Mouse (Mus musculus) CH12.LX (cell line): ENCODE measurements around the gene Ube2j2. TPM values are rescaled to one million over a fixed set of nuclear protein-coding genes. Genes with fewer than 3 reads are reported as not detected.
A peak's percentile ranks its signal among the peaks of the same experiment; 100 is the strongest.

ENCODE experiments used
- DNase-seq: peaks from one replicate; pipeline ENCODE4 v3.0.0-alpha.2; 2013; ENCODE audit errors: extremely low read depth
- H3K27ac ChIP-seq: 2 replicates; pipeline ENCODE4 v1.5.1; 2012; ENCODE audit warnings: low read depth, mild to moderate bottlenecking, control low read depth, moderate library complexity; ENCODE audit not compliant: insufficient read depth
- H3K27me3 ChIP-seq: replicated peaks from 2 replicates; pipeline ENCODE3; 2012; ENCODE audit warnings: inconsistent platforms
- H3K36me3 ChIP-seq, 2 experiments: replicated peaks in 1 of 2; 2 replicates each; pipeline versions ENCODE3 to v1.6.1; 2012; ENCODE audit warnings: inconsistent platforms in 1 of 2, low read length in 1 of 2, mild to moderate bottlenecking in 1 of 2, mixed read lengths in 1 of 2, moderate library complexity in 1 of 2; ENCODE audit not compliant: control insufficient read depth in 1 of 2, insufficient read depth in 1 of 2
- H3K4me1 ChIP-seq, 2 experiments: 2 replicates each; pipeline ENCODE4 v1.6.1; 2012; ENCODE audit warnings: inconsistent platforms in 1 of 2, moderate library complexity in 1 of 2; ENCODE audit not compliant: insufficient read depth in 2 of 2, control insufficient read depth in 1 of 2
- H3K4me2 ChIP-seq: 2 replicates; pipeline ENCODE4 v1.6.1; 2012; ENCODE audit warnings: low read depth, mild to moderate bottlenecking, control low read depth; ENCODE audit not compliant: poor library complexity, insufficient read depth, severe bottlenecking
- H3K4me3 ChIP-seq, 3 experiments: fragments of 150-350 bp in 1 of 3; sonication (generic) in 1 of 3; replicated peaks in 1 of 3; 2 replicates each; pipeline versions ENCODE3 to v1.5.1; 2011 to 2012; ENCODE audit warnings: low read depth in 2 of 3, low read length in 2 of 3, mild to moderate bottlenecking in 2 of 3, moderate library complexity in 2 of 3, control low read depth in 1 of 3, improper control_type of control experiment in 1 of 3, inconsistent platforms in 1 of 3, mixed read lengths in 1 of 3; ENCODE audit not compliant: poor library complexity in 1 of 3
- H3K79me2 ChIP-seq: replicated peaks from 2 replicates; pipeline ENCODE4 v1.6.1; 2012; ENCODE audit warnings: mild to moderate bottlenecking, moderate library complexity; ENCODE audit not compliant: control insufficient read depth, poor library complexity, insufficient read depth, severe bottlenecking; ENCODE audit errors: extremely low read depth
- H3K9ac ChIP-seq: 2 replicates; pipeline ENCODE4 v1.6.1; 2012; ENCODE audit warnings: low read depth, mild to moderate bottlenecking, control low read depth, moderate library complexity; ENCODE audit not compliant: insufficient read depth
- H3K9me3 ChIP-seq: replicated peaks from 2 replicates; pipeline ENCODE3; 2012; ENCODE audit warnings: low read length, inconsistent platforms, mixed read lengths
- BHLHE40 ChIP-seq: IDR thresholded peaks from 2 replicates; pipeline ENCODE4 v1.6.1; 2011; ENCODE audit warnings: mild to moderate bottlenecking, low read depth, low read length, improper control_type of control experiment
- CHD1 ChIP-seq: IDR thresholded peaks from 2 replicates; pipeline ENCODE4 v1.6.1; 2012; ENCODE audit warnings: low read depth, low read length, improper control_type of control experiment, inconsistent platforms
- CHD2 ChIP-seq: IDR thresholded peaks from 2 replicates; pipeline ENCODE4 v1.6.1; 2011; ENCODE audit warnings: low read length, improper control_type of control experiment
- CTCF ChIP-seq, 2 experiments: IDR thresholded peaks in 1 of 2; conservative IDR thresholded peaks in 1 of 2; 2 replicates each; pipeline ENCODE4 v1.5.1; 2011 to 2012; ENCODE audit warnings: low read depth in 2 of 2, low read length in 2 of 2, improper control_type of control experiment in 1 of 2, inconsistent platforms in 1 of 2, mild to moderate bottlenecking in 1 of 2, moderate library complexity in 1 of 2
- E2F4 ChIP-seq: IDR thresholded peaks from 2 replicates; pipeline ENCODE4 v1.6.1; 2011; ENCODE audit warnings: low read depth, low read length, improper control_type of control experiment; ENCODE audit not compliant: insufficient replicate concordance
- ELF1 ChIP-seq: IDR thresholded peaks from 2 replicates; pipeline ENCODE4 v1.6.1; 2014; ENCODE audit warnings: low read depth, mild to moderate bottlenecking, inconsistent platforms, low read length, improper control_type of control experiment
- EP300 ChIP-seq: IDR thresholded peaks from 2 replicates; pipeline ENCODE4 v1.6.1; 2011; ENCODE audit warnings: low read length, improper control_type of control experiment
- ETS1 ChIP-seq: conservative IDR thresholded peaks from 2 replicates; pipeline ENCODE4 v1.6.1; 2012; ENCODE audit warnings: low read depth, mild to moderate bottlenecking, inconsistent platforms, low read length, improper control_type of control experiment, moderate library complexity
- GABPA ChIP-seq: IDR thresholded peaks from 2 replicates; pipeline ENCODE4 v1.6.1; 2012; ENCODE audit warnings: low read depth, low read length, improper control_type of control experiment, inconsistent platforms; ENCODE audit not compliant: insufficient replicate concordance
- HCFC1 ChIP-seq: IDR thresholded peaks from 2 replicates; pipeline ENCODE4 v1.6.1; 2012; ENCODE audit warnings: low read depth, mild to moderate bottlenecking, inconsistent platforms, low read length, improper control_type of control experiment
- IRF4 ChIP-seq: IDR thresholded peaks from 2 replicates; pipeline ENCODE4 v1.6.1; 2014; ENCODE audit warnings: low read depth, mild to moderate bottlenecking, inconsistent platforms, low read length, improper control_type of control experiment
- JUN ChIP-seq: IDR thresholded peaks from 2 replicates; pipeline ENCODE4 v1.6.1; 2011; ENCODE audit warnings: low read depth, mild to moderate bottlenecking, low read length, improper control_type of control experiment, moderate library complexity; ENCODE audit not compliant: insufficient read depth
- JUND ChIP-seq: conservative IDR thresholded peaks from 2 replicates; pipeline ENCODE4 v1.6.1; 2011; ENCODE audit warnings: low read depth, low read length, improper control_type of control experiment
- KAT2A ChIP-seq: IDR thresholded peaks from 2 replicates; pipeline ENCODE4 v1.6.1; 2012; ENCODE audit warnings: low read length, improper control_type of control experiment, inconsistent platforms; ENCODE audit not compliant: insufficient replicate concordance
- MAFK ChIP-seq: IDR thresholded peaks from 2 replicates; pipeline ENCODE4 v1.6.1; 2011; ENCODE audit warnings: low read length, improper control_type of control experiment; ENCODE audit not compliant: insufficient replicate concordance
- MAX ChIP-seq: IDR thresholded peaks from 2 replicates; pipeline ENCODE4 v1.6.1; 2011; ENCODE audit warnings: low read length, improper control_type of control experiment
- MAZ ChIP-seq: IDR thresholded peaks from 2 replicates; pipeline ENCODE4 v1.6.1; 2012; ENCODE audit warnings: low read depth, mild to moderate bottlenecking, inconsistent platforms, low read length, improper control_type of control experiment, moderate library complexity
- MEF2A ChIP-seq: IDR thresholded peaks from 2 replicates; pipeline ENCODE4 v1.6.1; 2014; ENCODE audit warnings: low read depth, mild to moderate bottlenecking, inconsistent platforms, low read length, improper control_type of control experiment, borderline replicate concordance
- MXI1 ChIP-seq: IDR thresholded peaks from 2 replicates; pipeline ENCODE4 v1.6.1; 2011; ENCODE audit warnings: mild to moderate bottlenecking, low read depth, low read length, improper control_type of control experiment
- MYC ChIP-seq: IDR thresholded peaks from 2 replicates; pipeline ENCODE4 v1.6.1; 2011; ENCODE audit warnings: low read depth, mild to moderate bottlenecking, improper control_type of control experiment, low read length
- NELFE ChIP-seq: IDR thresholded peaks from 2 replicates; pipeline ENCODE4 v1.6.1; 2011; ENCODE audit warnings: low read depth, low read length, improper control_type of control experiment
- NRF1 ChIP-seq: IDR thresholded peaks from 2 replicates; pipeline ENCODE4 v1.6.1; 2014; ENCODE audit warnings: low read depth, mild to moderate bottlenecking, inconsistent platforms, low read length, improper control_type of control experiment, moderate library complexity
- PAX5 ChIP-seq: IDR thresholded peaks from 2 replicates; pipeline ENCODE4 v1.6.1; 2012; ENCODE audit warnings: low read length, inconsistent platforms, mixed read lengths
- POLR2A ChIP-seq: IDR thresholded peaks from 2 replicates; pipeline ENCODE4 v1.6.1; 2011; ENCODE audit warnings: low read depth, mild to moderate bottlenecking, improper control_type of control experiment, low read length
- POLR2AphosphoS2 ChIP-seq: IDR thresholded peaks from 2 replicates; pipeline ENCODE4 v1.6.1; 2011; ENCODE audit warnings: low read depth, low read length, improper control_type of control experiment
- RAD21 ChIP-seq: IDR thresholded peaks from 2 replicates; pipeline ENCODE4 v1.6.1; 2011; ENCODE audit warnings: low read depth, mild to moderate bottlenecking, low read length, improper control_type of control experiment, moderate library complexity
- RCOR1 ChIP-seq: conservative IDR thresholded peaks from 2 replicates; pipeline ENCODE4 v1.6.1; 2012; ENCODE audit warnings: low read depth, mild to moderate bottlenecking, inconsistent platforms, low read length, improper control_type of control experiment
- SIN3A ChIP-seq: IDR thresholded peaks from 2 replicates; pipeline ENCODE4 v1.6.1; 2012; ENCODE audit warnings: low read length, improper control_type of control experiment, inconsistent platforms
- SMC3 ChIP-seq: IDR thresholded peaks from 2 replicates; pipeline ENCODE4 v1.6.1; 2011; ENCODE audit warnings: low read depth, low read length, improper control_type of control experiment
- TBP ChIP-seq: conservative IDR thresholded peaks from 2 replicates; pipeline ENCODE4 v1.6.1; 2011; ENCODE audit warnings: low read depth, low read length, improper control_type of control experiment
- TCF12 ChIP-seq: IDR thresholded peaks from 2 replicates; pipeline ENCODE4 v1.6.1; 2014; ENCODE audit warnings: low read depth, mild to moderate bottlenecking, inconsistent platforms, low read length, improper control_type of control experiment
- UBTF ChIP-seq: IDR thresholded peaks from 2 replicates; pipeline ENCODE4 v1.6.1; 2012; ENCODE audit warnings: low read depth, mild to moderate bottlenecking, inconsistent platforms, low read length, improper control_type of control experiment, moderate library complexity
- USF1 ChIP-seq: IDR thresholded peaks from 2 replicates; pipeline ENCODE4 v1.6.1; 2014; ENCODE audit warnings: low read depth, mild to moderate bottlenecking, inconsistent platforms, low read length, improper control_type of control experiment
- USF2 ChIP-seq: conservative IDR thresholded peaks from 2 replicates; pipeline ENCODE4 v1.6.1; 2011; ENCODE audit warnings: low read depth, low read length, improper control_type of control experiment
- ZC3H11A ChIP-seq: IDR thresholded peaks from 2 replicates; pipeline ENCODE4 v1.6.1; 2012; ENCODE audit warnings: low read depth, mild to moderate bottlenecking, inconsistent platforms, low read length, improper control_type of control experiment
- ZKSCAN1 ChIP-seq: IDR thresholded peaks from 2 replicates; pipeline ENCODE4 v1.6.1; 2012; ENCODE audit warnings: low read depth, inconsistent platforms, low read length, improper control_type of control experiment, borderline replicate concordance
- ZMIZ1 ChIP-seq: IDR thresholded peaks from 2 replicates; pipeline ENCODE4 v1.6.1; 2012; ENCODE audit warnings: low read depth, mild to moderate bottlenecking, inconsistent platforms, low read length, improper control_type of control experiment
- ZNF384 ChIP-seq: IDR thresholded peaks from 2 replicates; pipeline ENCODE4 v1.6.1; 2012; ENCODE audit warnings: low read depth, low read length, improper control_type of control experiment, inconsistent platforms
- dilution Hi-C: fragments of 300-500 bp; cut with MboI; formaldehyde crosslinking; loops from 2 replicates; pipeline ENCODE4 v1.14.3; 2020; ENCODE audit warnings: low sequenced_read_pairs; ENCODE audit not compliant: extremely low pct_unique_long_range_greater_than_20kb, extremely low pct_ligation_motif_present
- in situ Hi-C: fragments of 300-500 bp; cut with MboI; formaldehyde crosslinking; loops from 3 replicates; pipeline ENCODE4 v1.14.3; 2019; ENCODE audit warnings: low sequenced_read_pairs, low pct_ligation_motif_present, low pct_unique_long_range_greater_than_20kb, mixed read lengths
- polyA plus RNA-seq: library from polyadenylated mRNA; unstranded; fragments of >175 nt; gene quantifications from 2 replicates; pipeline ENCODE4 v1.2.1, GENCODE M21; 2012; ENCODE audit warnings: low read depth; ENCODE audit not compliant: insufficient read length
- total RNA-seq, 2 experiments: library from RNA; depleted of rRNA; stranded (reverse); fragments of 300-350 nt in 1 of 2; fragments of >200 nt in 1 of 2; gene quantifications; 2 replicates each; pipeline ENCODE4 v1.2.3; 2012 to 2014

Gene Ube2j2
- total and polyA plus RNA-seq, 3 experiments = 73.5 to 144 (median 137) TPM

DNA sequence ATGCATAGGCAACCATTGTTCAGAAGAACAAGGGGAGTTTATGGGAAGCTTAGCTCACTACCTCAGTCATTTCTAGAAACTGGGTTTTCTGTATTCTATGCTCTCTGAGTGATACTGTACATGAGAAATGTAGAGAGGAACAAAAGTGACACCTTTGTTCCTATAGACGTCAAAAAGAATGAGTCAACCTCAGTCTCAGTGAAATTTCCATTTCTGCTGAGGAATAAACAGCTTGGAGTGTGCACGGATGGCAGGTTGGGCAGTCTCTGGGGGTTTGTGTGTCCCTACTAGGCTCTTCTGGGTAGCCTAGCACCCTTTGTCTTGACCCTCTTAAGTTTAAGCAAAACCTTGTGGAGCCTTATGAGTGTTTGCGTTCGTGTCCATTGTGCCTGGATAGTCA, 64.7 kb downstream of the Ube2j2 start:
- TF ChIP-seq MAZ = peak; percentile 70; the same call in 1 of the 2 replicates
- peak; percentile 83; the same call in 1 of the 2 replicates for TF ChIP-seq SIN3A
- no peak for TF ChIP-seq E2F4
- peak; percentile 79 for TF ChIP-seq MEF2A
- no peak for TF ChIP-seq PAX5
- no peak for TF ChIP-seq NELFE
- TF ChIP-seq USF1 = no peak
- TF ChIP-seq IRF4 = peak; percentile 94
- no peak for TF ChIP-seq POLR2A
- no peak for TF ChIP-seq CTCF (conservative IDR thresholded peaks at IDR 0.05 in 1 of 2, IDR thresholded peaks at IDR 0.05 in 1 of 2; ENCODE audit: low read depth in 2 of 2, low read length in 2 of 2)
- TF ChIP-seq MAFK = 0 out of 2 replicates have a peak, but pooled peaks have one; percentile 31
- no peak for TF ChIP-seq MXI1
- no peak for TF ChIP-seq ZNF384
- TF ChIP-seq CHD2 = peak; percentile 76
- TF ChIP-seq RCOR1 = peak; percentile 96
- TF ChIP-seq BHLHE40 = peak; percentile 81
- peak; percentile 95 for TF ChIP-seq JUND
- TF ChIP-seq ELF1 = peak; percentile 12; the same call in 1 of the 2 replicates
- TF ChIP-seq TBP = no peak
- TF ChIP-seq ETS1 = peak; percentile 97
- no peak; the same call in 1 of the 2 replicates for TF ChIP-seq ZMIZ1
- TF ChIP-seq JUN = peak; percentile 97
- TF ChIP-seq NRF1 = no peak
- no peak for TF ChIP-seq ZC3H11A
- TF ChIP-seq GABPA = no peak
- no peak for TF ChIP-seq POLR2AphosphoS2
- TF ChIP-seq TCF12 = peak; percentile 70; the same call in 1 of the 2 replicates
- no peak for TF ChIP-seq MYC
- peak; percentile 23; the same call in 1 of the 2 replicates for TF ChIP-seq HCFC1
- TF ChIP-seq MAX = no peak; the same call in 1 of the 2 replicates
- TF ChIP-seq KAT2A = 0 out of 2 replicates have a peak, but pooled peaks have one; percentile 15
- TF ChIP-seq USF2 = no peak
- TF ChIP-seq EP300 = peak; percentile 95
- TF ChIP-seq RAD21 = no peak
- no peak for TF ChIP-seq SMC3
- peak; percentile 18; the same call in 1 of the 2 replicates for TF ChIP-seq ZKSCAN1
- TF ChIP-seq CHD1 = no peak
- no peak for TF ChIP-seq UBTF
- TF ChIP-seq, all 38 proteins: peak for 17
- Histone ChIP-seq H3K4me1 (peaks cover 9 to 38% of the 10 kb centered on the region in 2 experiments), H3K4me3 (no peak overlapping the region), H3K79me2 (no peaks in the 10 kb centered on the region; the same call in 1 of the 2 replicates), H3K9ac (no peak overlapping the region), H3K9me3 (no peaks in the 10 kb centered on the region), H3K4me2 (no peak overlapping the region), H3K36me3 (peaks cover 67 to 91% of the 10 kb centered on the region in 2 experiments), H3K27me3 (no peaks in the 10 kb centered on the region), H3K27ac (peak overlapping the region; percentile 69)
- DNase-seq = no peak
- dilution Hi-C loops = no loop called here
- in situ Hi-C loops = no loop called here
